Mouse (Mus musculus) midbrain, embryonic 11.5 days (tissue): ENCODE data around the gene Gkap1. TPM values are rescaled to one million over a fixed set of nuclear protein-coding genes. Genes with fewer than 3 reads are reported as not detected.

ENCODE experiments used
- ATAC-seq: fragments of 200-750 bp; cut with Nextera tagmentation; 2 replicates; pipeline ENCODE4 v1.8.0; 2017; ENCODE audit warnings: moderate TSS enrichment, moderate library complexity; ENCODE audit not compliant: low FRiP score
- DNase-seq: peaks from one replicate; pipeline ENCODE4 v3.0.0; 2015; ENCODE audit warnings: low spot score; ENCODE audit errors: missing footprints
- H3K27ac ChIP-seq: fragments of 300-500 bp; sonication (generic); 2 replicates; pipeline ENCODE4 v1.5.1; 2014; ENCODE audit warnings: low read depth, low read length
- H3K27me3 ChIP-seq: fragments of 300-500 bp; sonication (generic); 2 replicates; pipeline ENCODE4 v1.6.1; 2014; ENCODE audit warnings: mild to moderate bottlenecking, low read length, moderate library complexity, mixed read lengths; ENCODE audit not compliant: control insufficient read depth, insufficient read depth
- H3K36me3 ChIP-seq: fragments of 300-500 bp; sonication (generic); 2 replicates; pipeline ENCODE4 v1.6.1; 2014; ENCODE audit warnings: mild to moderate bottlenecking, low read length, moderate library complexity, mixed read lengths; ENCODE audit not compliant: control insufficient read depth, insufficient read depth
- H3K4me1 ChIP-seq: fragments of 300-500 bp; sonication (generic); 2 replicates; pipeline ENCODE4 v1.6.1; 2014; ENCODE audit warnings: low read length; ENCODE audit not compliant: control insufficient read depth, insufficient read depth
- H3K4me2 ChIP-seq: fragments of 300-500 bp; sonication (generic); 2 replicates; pipeline ENCODE4 v1.6.1; 2014; ENCODE audit warnings: mild to moderate bottlenecking, moderate library complexity
- H3K4me3 ChIP-seq: fragments of 300-500 bp; sonication (generic); 2 replicates; pipeline ENCODE4 v1.5.1; 2014; ENCODE audit warnings: low read depth, low read length
- H3K9ac ChIP-seq: fragments of 300-500 bp; sonication (generic); 2 replicates; pipeline ENCODE4 v1.6.1; 2014; ENCODE audit warnings: low read length
- H3K9me3 ChIP-seq: fragments of 300-500 bp; sonication (generic); 2 replicates; pipeline ENCODE4 v1.6.1; 2016; ENCODE audit warnings: low read length; ENCODE audit not compliant: control insufficient read depth
- WGBS: fragments of 180-500 bp; shearing (Covaris S2); extraction: QIAGEN DNeasy Blood & Tissue Kit; methylation state at CpG from one replicate; pipeline ENCODE4 v1.1.7; 2014; 5-methylcytosine and 5-hydroxymethylcytosine counted together
- polyA plus RNA-seq: library from polyadenylated mRNA; unstranded; fragments of >200 nt; fragmentation: Nextera tagmentation; extraction: Ambion mirVana; gene quantifications from 2 replicates; pipeline ENCODE4 v1.2.1, GENCODE M21; 2014

Gkap1 gene
- polyA plus RNA-seq, 1 experiment from 2014 or later: 45.5 TPM

- no peak overlapping the region; the same call in 1 of the 2 replicates for H3K27ac ChIP-seq
- H3K36me3 ChIP-seq: no peaks in the 10 kb centered on the region
- 25% methylated on average over 9 of the region's 9 CpGs for WGBS
- ATAC-seq (no peak), DNase-seq (no peak)
- peak overlapping the region; percentile 71 for H3K4me2 ChIP-seq
- H3K4me1 ChIP-seq: peaks cover 14% of the 10 kb centered on the region
- H3K9me3 ChIP-seq: no peaks in the 10 kb centered on the region
- H3K27me3 ChIP-seq: no peaks in the 10 kb centered on the region
- peak overlapping the region; percentile 94 for H3K4me3 ChIP-seq
- H3K9ac ChIP-seq: peak overlapping the region; percentile 88
Observed at GRCm38 (mm10) chr13:58275076-58275475, 423 bp downstream of the Gkap1 start.

- H3K27me3 ChIP-seq: no peaks in the 10 kb centered on the region
- peaks cover 14% of the 10 kb centered on the region for H3K4me1 ChIP-seq
- H3K9ac ChIP-seq: peak overlapping the region; percentile 88
- ATAC-seq (peak; percentile 90), DNase-seq (peak; percentile 97)
- WGBS: under 1% methylated on average over 83 of the region's 84 CpGs
- H3K9me3 ChIP-seq: no peaks in the 10 kb centered on the region
- peak overlapping the region; percentile 80 for H3K27ac ChIP-seq
- no peaks in the 10 kb centered on the region for H3K36me3 ChIP-seq
- H3K4me3 ChIP-seq: peak overlapping the region; percentile 94
- peak overlapping the region; percentile 71 for H3K4me2 ChIP-seq
Observed at GRCm38 (mm10) chr13:58274259-58274991, 1.1 kb downstream of the Gkap1 start.

- WGBS: under 1% methylated on average over 102 of the region's 115 CpGs
- no peaks in the 10 kb centered on the region for H3K9me3 ChIP-seq
- ATAC-seq: peak; percentile 77
- peaks cover 14% of the 10 kb centered on the region for H3K4me1 ChIP-seq
- peak overlapping the region; percentile 88 for H3K9ac ChIP-seq
- no peaks in the 10 kb centered on the region for H3K36me3 ChIP-seq
- peak overlapping the region; percentile 80 for H3K27ac ChIP-seq
- peak overlapping the region; percentile 71 for H3K4me2 ChIP-seq
- peak overlapping the region; percentile 94 for H3K4me3 ChIP-seq
- peak; percentile 94 for DNase-seq
- H3K27me3 ChIP-seq: no peaks in the 10 kb centered on the region
Observed at GRCm38 (mm10) chr13:58273411-58274258, 1.9 kb downstream of the Gkap1 start.

- Histone ChIP-seq H3K9ac (no peak overlapping the region), H3K4me1 (no peaks in the 10 kb centered on the region), H3K4me2 (no peak overlapping the region), H3K9me3 (no peaks in the 10 kb centered on the region), H3K36me3 (no peaks in the 10 kb centered on the region), H3K27ac (no peak overlapping the region), H3K4me3 (no peak overlapping the region), H3K27me3 (no peaks in the 10 kb centered on the region)
- 83% methylated on average over 3 of the region's 3 CpGs for WGBS
- ATAC-seq: no peak
- no peak for DNase-seq
Observed at GRCm38 (mm10) chr13:58266864-58267263, 8.6 kb downstream of the Gkap1 start.

- H3K36me3 ChIP-seq: no peaks in the 10 kb centered on the region
- no peaks in the 10 kb centered on the region for H3K27me3 ChIP-seq
- no peak overlapping the region for H3K4me2 ChIP-seq
- 86% methylated on average over 8 of the region's 8 CpGs for WGBS
- no peak overlapping the region for H3K4me3 ChIP-seq
- H3K27ac ChIP-seq: no peak overlapping the region
- no peak for ATAC-seq
- no peak overlapping the region for H3K9ac ChIP-seq
- H3K4me1 ChIP-seq: no peaks in the 10 kb centered on the region
- no peaks in the 10 kb centered on the region for H3K9me3 ChIP-seq
- no peak for DNase-seq
Observed at GRCm38 (mm10) chr13:58263546-58263945, 12.0 kb downstream of the Gkap1 start.

- H3K9me3 ChIP-seq: no peaks in the 10 kb centered on the region
- no peak overlapping the region for H3K4me3 ChIP-seq
- ATAC-seq: no peak
- no peak overlapping the region for H3K27ac ChIP-seq
- no peaks in the 10 kb centered on the region for H3K36me3 ChIP-seq
- no peak overlapping the region for H3K9ac ChIP-seq
- 84% methylated on average over 4 of the region's 4 CpGs for WGBS
- DNase-seq: no peak
- no peak overlapping the region for H3K4me2 ChIP-seq
- H3K27me3 ChIP-seq: no peaks in the 10 kb centered on the region
- no peaks in the 10 kb centered on the region for H3K4me1 ChIP-seq
Observed at GRCm38 (mm10) chr13:58261674-58262073, 13.8 kb downstream of the Gkap1 start.

GRCm38 (mm10) chr13:58253268-58253667 lies 22.2 kb downstream of the Gkap1 start:
- 84% methylated on average over 1 of the region's 1 CpGs for WGBS
- H3K27ac ChIP-seq: no peak overlapping the region
- H3K4me1 ChIP-seq: no peaks in the 10 kb centered on the region
- peaks cover 4% of the 10 kb centered on the region; the same call in 1 of the 2 replicates for H3K36me3 ChIP-seq
- no peak overlapping the region for H3K4me2 ChIP-seq
- no peak overlapping the region for H3K4me3 ChIP-seq
- H3K9ac ChIP-seq: no peak overlapping the region
- H3K9me3 ChIP-seq: no peaks in the 10 kb centered on the region
- no peaks in the 10 kb centered on the region for H3K27me3 ChIP-seq
- DNase-seq (no peak), ATAC-seq (no peak)

- no peaks in the 10 kb centered on the region for H3K4me1 ChIP-seq
- H3K27ac ChIP-seq: no peak overlapping the region
- H3K27me3 ChIP-seq: no peaks in the 10 kb centered on the region
- no peak for DNase-seq
- no peaks in the 10 kb centered on the region for H3K9me3 ChIP-seq
- 94% methylated on average over 5 of the region's 5 CpGs for WGBS
- no peak for ATAC-seq
- peaks cover 2% of the 10 kb centered on the region; the same call in 1 of the 2 replicates for H3K36me3 ChIP-seq
- no peak overlapping the region for H3K4me3 ChIP-seq
- H3K4me2 ChIP-seq: no peak overlapping the region
- H3K9ac ChIP-seq: no peak overlapping the region
Observed at GRCm38 (mm10) chr13:58248957-58249356, 26.5 kb downstream of the Gkap1 start.

- Histone ChIP-seq H3K36me3 (no peaks in the 10 kb centered on the region), H3K27me3 (no peaks in the 10 kb centered on the region), H3K4me3 (no peak overlapping the region), H3K9me3 (no peaks in the 10 kb centered on the region), H3K4me1 (no peaks in the 10 kb centered on the region), H3K4me2 (no peak overlapping the region), H3K27ac (no peak overlapping the region), H3K9ac (no peak overlapping the region)
- WGBS: 87% methylated on average over 7 of the region's 7 CpGs
- ATAC-seq: no peak
- no peak for DNase-seq
Observed at GRCm38 (mm10) chr13:58236536-58236935, 39.0 kb downstream of the Gkap1 start.
